In genomic region chr6:143072412-143073014, GRCm38 (mm10) we compare ENCODE assay signal across 11 mouse cellular contexts. TPM values are rescaled to one million over a fixed set of nuclear protein-coding genes. Genes with fewer than 3 reads are reported as not detected.
DNase-seq lines count a peak whose midpoint lies in the region; ATAC-seq and TF ChIP-seq lines count a peak whose summit lies in the region.
"Had no signal": no experiment of that assay in that cellular context is flagged by ENCODE, and none has a peak within 500 bp of the region (broad histone marks: within the 10 kb centered on the region; RNA-seq: fewer than 3 reads in every experiment).

No protein-coding gene starts in this region.

- no peak overlapping the region for H3K4me3 ChIP-seq in embryonic facial prominence, embryonic 14.5 days (ENCODE audit: low read depth, low read length)
- no peak overlapping the region for H3K4me3 ChIP-seq in embryonic facial prominence, embryonic 10.5 days
- no peak overlapping the region for H3K4me3 ChIP-seq in lung, adult 2 months (replicated peaks; ENCODE audit: extremely low read depth, low read depth, low read length)
- H3K4me3 ChIP-seq in hindbrain, embryonic 13.5 days: no peak overlapping the region
- H3K4me3 ChIP-seq in hindbrain, embryonic 12.5 days: no peak overlapping the region
- H3K4me3 ChIP-seq: megakaryocyte, embryonic 14.5 days had no signal

- H3K4me1 ChIP-seq in embryonic facial prominence, embryonic 14.5 days (ENCODE audit: control insufficient read depth, insufficient read depth, low read length): no peaks in the 10 kb centered on the region
- no peaks in the 10 kb centered on the region for H3K4me1 ChIP-seq in embryonic facial prominence, embryonic 10.5 days
- H3K4me1 ChIP-seq in lung, adult 2 months (ENCODE audit: control insufficient read depth, insufficient read depth, low read length): peaks cover 6% of the 10 kb centered on the region; the same call in 1 of the 2 replicates
- no peaks in the 10 kb centered on the region for H3K4me1 ChIP-seq in hindbrain, embryonic 13.5 days (replicated peaks)
- no peaks in the 10 kb centered on the region for H3K4me1 ChIP-seq in hindbrain, embryonic 12.5 days

- TF ChIP-seq POLR2A in lung, adult 2 months (IDR thresholded peaks at IDR 0.05; ENCODE audit: borderline replicate concordance, extremely low read depth, low read depth, low read length): no peak

- H3K9me3 ChIP-seq in embryonic facial prominence, embryonic 14.5 days (ENCODE audit: control insufficient read depth, low read length): no peaks in the 10 kb centered on the region
- no peaks in the 10 kb centered on the region for H3K9me3 ChIP-seq in embryonic facial prominence, embryonic 10.5 days
- H3K9me3 ChIP-seq in hindbrain, embryonic 13.5 days: no peaks in the 10 kb centered on the region
- H3K9me3 ChIP-seq in hindbrain, embryonic 12.5 days (replicated peaks): no peaks in the 10 kb centered on the region
- H3K9me3 ChIP-seq: megakaryocyte, embryonic 14.5 days had no signal

- H3K36me3 ChIP-seq in embryonic facial prominence, embryonic 14.5 days (ENCODE audit: control insufficient read depth, insufficient read depth, low read length): peaks cover 34% of the 10 kb centered on the region
- H3K36me3 ChIP-seq in embryonic facial prominence, embryonic 10.5 days (replicated peaks): peaks cover 50% of the 10 kb centered on the region
- peaks cover 56% of the 10 kb centered on the region for H3K36me3 ChIP-seq in hindbrain, embryonic 13.5 days
- peaks cover 51% of the 10 kb centered on the region for H3K36me3 ChIP-seq in hindbrain, embryonic 12.5 days

- ATAC-seq in embryonic facial prominence, embryonic 14.5 days (ENCODE audit: low read depth): no peak
- no peak for ATAC-seq in hindbrain, embryonic 13.5 days (ENCODE audit: low FRiP score)
- no peak for ATAC-seq in hindbrain, embryonic 12.5 days (ENCODE audit: low FRiP score)
- ATAC-seq: forebrain, postnatal 0 days had no signal

- H3K27me3 ChIP-seq in embryonic facial prominence, embryonic 14.5 days (replicated peaks; ENCODE audit: control insufficient read depth, insufficient read depth, low read length): no peaks in the 10 kb centered on the region
- no peaks in the 10 kb centered on the region for H3K27me3 ChIP-seq in embryonic facial prominence, embryonic 10.5 days (replicated peaks; ENCODE audit: low read depth, poor library complexity, severe bottlenecking)
- no peaks in the 10 kb centered on the region for H3K27me3 ChIP-seq in hindbrain, embryonic 13.5 days
- no peaks in the 10 kb centered on the region for H3K27me3 ChIP-seq in hindbrain, embryonic 12.5 days
- H3K27me3 ChIP-seq: megakaryocyte, embryonic 14.5 days had no signal

- no peak overlapping the region for H3K27ac ChIP-seq in embryonic facial prominence, embryonic 14.5 days (replicated peaks; ENCODE audit: low read depth, low read length)
- H3K27ac ChIP-seq in embryonic facial prominence, embryonic 10.5 days (replicated peaks): no peak overlapping the region
- H3K27ac ChIP-seq in hindbrain, embryonic 13.5 days: no peak overlapping the region
- H3K27ac ChIP-seq in hindbrain, embryonic 12.5 days: no peak overlapping the region

- no peak for TF ChIP-seq CTCF in lung, adult 2 months (IDR thresholded peaks at IDR 0.05; ENCODE audit: insufficient read depth, low read length)

- 73% methylated on average over 8 of the region's 8 CpGs for WGBS in embryonic facial prominence, embryonic 14.5 days
- 88% methylated on average over 8 of the region's 8 CpGs for WGBS in embryonic facial prominence, embryonic 10.5 days
- WGBS in lung, adult 2 months: 31% methylated on average over 8 of the region's 8 CpGs
- 75% methylated on average over 8 of the region's 8 CpGs for WGBS in hindbrain, embryonic 13.5 days
- 79% methylated on average over 8 of the region's 8 CpGs for WGBS in hindbrain, embryonic 12.5 days

- H3K4me2 ChIP-seq in embryonic facial prominence, embryonic 14.5 days (ENCODE audit: low read depth, low read length): no peak overlapping the region
- H3K4me2 ChIP-seq in hindbrain, embryonic 13.5 days: no peak overlapping the region
- H3K4me2 ChIP-seq in hindbrain, embryonic 12.5 days (replicated peaks): no peak overlapping the region

- no peak overlapping the region for H3K9ac ChIP-seq in embryonic facial prominence, embryonic 14.5 days (ENCODE audit: low read depth, low read length)
- H3K9ac ChIP-seq in hindbrain, embryonic 13.5 days: no peak overlapping the region
- H3K9ac ChIP-seq in hindbrain, embryonic 12.5 days: no peak overlapping the region
- H3K9ac ChIP-seq: forebrain, postnatal 0 days had no signal

- peak; percentile 74 for DNase-seq in embryonic facial prominence, embryonic 14.5 days (ENCODE audit: low spot score)
- DNase-seq in embryonic facial prominence, embryonic 10.5 days (ENCODE audit: low spot score): no peak
- DNase-seq in 3134 (ENCODE audit: extremely low read depth, insufficient read length, low spot score): peak; percentile 28
- DNase-seq in fat pad, adult 2 months (ENCODE audit: extremely low read depth, low read depth, low spot score): peak; percentile 40
- peak; percentile 31 for DNase-seq in lung, adult 2 months
- no peak for DNase-seq in cerebellum, adult 18-20 months
- DNase-seq: cerebellum, adult 9-11 months; forebrain, postnatal 0 days had no signal

RNA-seq across cellular contexts. Expression of gene C2cd5, which starts 27.4 kb away (rescaled TPM):
- 19.1 and 22.4 TPM in 2 replicates for polyA plus RNA-seq in embryonic facial prominence, embryonic 14.5 days (2014; fragmentation: Nextera tagmentation; extraction: Ambion mirVana)
- 31.3 and 34.9 TPM in 2 replicates for polyA plus RNA-seq in embryonic facial prominence, embryonic 10.5 days (2016; fragmentation: Nextera tagmentation; extraction: Ambion mirVana)
- polyA plus RNA-seq in lung, adult 2 months (2012; rRNA removed): 10.1 and 16.7 TPM in 2 replicates
- 46.6 and 47.6 TPM in 2 replicates for polyA plus RNA-seq in hindbrain, embryonic 13.5 days (2015; fragmentation: Nextera tagmentation; extraction: Ambion mirVana)
- polyA plus RNA-seq in hindbrain, embryonic 12.5 days (2016; fragmentation: Nextera tagmentation; extraction: Ambion mirVana): 51.0 and 52.6 TPM in 2 replicates

Comparison
In these comparisons a context has a peak if more than half of its experiments do, and no peak if none do; other contexts are left out.
1. DNase-seq: peak in embryonic facial prominence, embryonic 14.5 days (single experiment), 3134 (single experiment), fat pad, adult 2 months (single experiment) and lung, adult 2 months (single experiment); none in embryonic facial prominence, embryonic 10.5 days (single experiment) and cerebellum, adult 18-20 months (0 of 2).